Mouse (Mus musculus) G1E (cell line): ENCODE measurements around the gene Hbq1b.

ENCODE experiments used
- CTCF ChIP-seq: IDR thresholded peaks from 2 replicates; pipeline ENCODE4 v1.5.1; 2012; ENCODE audit warnings: low read depth, low read length, inconsistent platforms, mixed read lengths
- GATA1 ChIP-seq: IDR thresholded peaks from 2 replicates; pipeline ENCODE4 v1.6.1; 2012; ENCODE audit warnings: borderline replicate concordance, low read length, inconsistent platforms, mixed read lengths

DNA sequence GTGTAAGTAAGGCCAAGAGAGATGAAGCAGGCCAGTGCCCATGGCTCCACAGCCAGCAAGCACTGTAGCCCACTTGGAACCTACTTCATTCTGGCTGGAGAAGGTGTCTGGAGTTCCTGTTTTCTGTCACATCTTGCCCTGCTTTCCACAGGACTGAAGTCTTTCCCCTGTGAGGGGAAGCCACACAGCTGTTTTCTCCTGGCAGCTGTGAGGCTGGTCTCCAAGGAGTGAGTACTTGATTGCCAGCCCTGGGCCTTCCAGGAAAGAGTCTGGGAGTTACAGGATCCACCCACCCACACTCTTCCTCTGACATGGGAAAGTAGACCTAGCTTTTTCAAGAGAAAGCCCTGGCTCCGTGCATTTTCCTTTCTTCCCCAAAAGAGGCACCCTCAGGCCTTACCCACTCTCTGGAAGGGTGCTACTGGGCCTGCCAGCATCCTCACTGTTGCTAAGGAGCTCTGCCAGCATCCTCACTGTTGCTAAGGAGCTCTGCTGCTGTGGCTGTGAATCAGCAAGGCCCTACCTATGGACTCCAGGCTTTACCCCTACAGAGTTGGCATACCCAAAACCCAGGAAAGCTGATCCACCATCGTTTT, 16.2 kb downstream of the Hbq1b start:
- no peak for TF ChIP-seq CTCF
- TF ChIP-seq GATA1, result no peak
